Mouse (Mus musculus) intestine, embryonic 14.5 days (tissue): ENCODE results near the gene Rpl12. TPM values are rescaled to one million over a fixed set of nuclear protein-coding genes. Genes with fewer than 3 reads are reported as not detected.

Source experiments
- ATAC-seq: fragments of 200-750 bp; cut with Nextera tagmentation; replicated peaks from 2 replicates; pipeline ENCODE4 v1.8.0; 2017; ENCODE audit warnings: low read depth, moderate number of reproducible peaks, moderate TSS enrichment, moderate library complexity; ENCODE audit not compliant: low FRiP score, low TSS enrichment
- DNase-seq: peaks from one replicate; pipeline ENCODE4 v3.0.0-alpha.2; 2018; ENCODE audit warnings: low spot score
- H3K27ac ChIP-seq: fragments of 300-500 bp; sonication (generic); 2 replicates; pipeline ENCODE4 v1.5.1; 2014; ENCODE audit warnings: low read depth, mild to moderate bottlenecking, control low read depth
- H3K27me3 ChIP-seq: fragments of 300-500 bp; sonication (generic); replicated peaks from 2 replicates; pipeline ENCODE4 v1.6.1; 2014; ENCODE audit warnings: low read length, control low read depth; ENCODE audit not compliant: control insufficient read depth, insufficient read depth
- H3K36me3 ChIP-seq: fragments of 300-500 bp; sonication (generic); 2 replicates; pipeline ENCODE4 v1.6.1; 2014; ENCODE audit warnings: low read length, control low read depth; ENCODE audit not compliant: control insufficient read depth, insufficient read depth
- H3K4me1 ChIP-seq: fragments of 300-500 bp; sonication (generic); replicated peaks from 2 replicates; pipeline ENCODE4 v1.6.1; 2014; ENCODE audit warnings: low read length, control low read depth, mixed read lengths; ENCODE audit not compliant: control insufficient read depth, insufficient read depth
- H3K4me2 ChIP-seq: fragments of 300-500 bp; sonication (generic); 2 replicates; pipeline ENCODE4 v1.6.1; 2014; ENCODE audit warnings: low read length
- H3K4me3 ChIP-seq: fragments of 300-500 bp; sonication (generic); 2 replicates; pipeline ENCODE4 v1.5.1; 2014; ENCODE audit warnings: low read depth, low read length, control low read depth, mixed read lengths
- H3K9ac ChIP-seq: fragments of 300-500 bp; sonication (generic); 2 replicates; pipeline ENCODE4 v1.6.1; 2014; ENCODE audit warnings: mild to moderate bottlenecking, low read length
- H3K9me3 ChIP-seq: fragments of 300-500 bp; sonication (generic); 2 replicates; pipeline ENCODE4 v1.6.1; 2016; ENCODE audit warnings: low read length, control low read depth; ENCODE audit not compliant: control insufficient read depth
- WGBS: fragments of 180-500 bp; shearing (Covaris S2); extraction: QIAGEN DNeasy Blood & Tissue Kit; methylation state at CpG from one replicate; pipeline ENCODE4 v1.1.7; 2014; 5-methylcytosine and 5-hydroxymethylcytosine counted together
- polyA plus RNA-seq: library from polyadenylated mRNA; unstranded; fragments of >200 nt; fragmentation: Nextera tagmentation; extraction: Ambion mirVana; gene quantifications from 2 replicates; pipeline ENCODE4 v1.2.1, GENCODE M21; 2014

The Rpl12 gene
- polyA plus RNA-seq, 1 experiment from 2014 or later: 272 TPM

DNA sequence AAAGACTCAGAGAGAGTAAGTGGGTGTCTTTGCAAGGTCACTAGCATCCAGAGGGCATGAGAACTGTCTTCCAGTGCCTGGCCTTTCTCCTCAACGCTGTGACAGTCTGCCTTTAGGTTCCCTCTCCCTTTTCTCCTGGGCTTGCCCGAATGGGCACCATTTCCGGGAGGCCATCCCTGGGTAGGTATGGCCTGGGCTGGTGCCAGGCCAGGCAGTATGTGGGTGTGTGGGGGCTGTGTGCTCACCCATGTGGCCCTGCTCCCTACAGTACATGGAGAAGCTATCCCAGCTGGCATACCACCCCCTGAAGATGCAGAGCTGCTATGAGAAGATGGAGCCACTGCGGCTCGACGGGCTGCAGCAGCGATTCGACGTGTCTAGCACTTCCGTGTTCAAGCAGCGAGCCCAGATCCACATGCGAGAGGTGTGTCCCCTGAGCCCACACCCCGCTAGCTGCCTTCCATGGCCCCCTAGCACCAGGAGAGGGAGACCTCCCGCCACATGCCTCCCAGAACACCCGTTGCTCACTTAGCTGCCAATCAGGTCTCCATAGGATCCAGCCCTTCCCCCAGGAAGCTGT, 39.5 kb upstream of the Rpl12 start:
- H3K4me2 ChIP-seq: no peak overlapping the region
- H3K36me3 ChIP-seq: peaks cover 79% of the 10 kb centered on the region
- no peaks in the 10 kb centered on the region for H3K4me1 ChIP-seq
- DNase-seq (no peak), ATAC-seq (no peak)
- no peaks in the 10 kb centered on the region for H3K9me3 ChIP-seq
- H3K9ac ChIP-seq: no peak overlapping the region
- no peak overlapping the region for H3K4me3 ChIP-seq
- no peaks in the 10 kb centered on the region for H3K27me3 ChIP-seq
- H3K27ac ChIP-seq: no peak overlapping the region
- WGBS: 90% methylated on average over 15 of the region's 15 CpGs

DNA sequence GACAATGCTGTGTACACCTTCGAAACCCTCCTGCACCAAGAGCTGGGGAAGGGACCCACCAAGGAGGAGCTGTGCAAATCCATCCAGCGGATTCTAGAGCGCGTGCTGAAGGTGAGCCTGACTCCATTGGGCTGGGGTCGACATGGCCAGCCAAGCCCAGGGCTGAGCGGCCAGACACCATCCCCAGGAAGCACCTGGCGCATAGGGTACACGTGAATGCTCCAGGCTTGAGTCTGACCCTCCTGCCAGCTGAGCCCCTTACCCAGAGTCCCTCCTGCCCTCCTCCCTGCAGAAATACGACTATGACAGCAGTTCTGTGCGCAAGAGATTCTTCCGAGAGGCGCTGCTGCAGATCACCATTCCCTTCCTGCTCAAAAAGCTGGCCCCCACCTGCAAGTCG, 38.8 kb upstream of the Rpl12 start:
- Histone ChIP-seq H3K27me3 (no peaks in the 10 kb centered on the region), H3K9me3 (no peaks in the 10 kb centered on the region), H3K36me3 (peaks cover 84% of the 10 kb centered on the region), H3K9ac (no peak overlapping the region), H3K4me1 (no peaks in the 10 kb centered on the region), H3K4me3 (no peak overlapping the region), H3K27ac (no peak overlapping the region), H3K4me2 (no peak overlapping the region)
- ATAC-seq (no peak), DNase-seq (no peak)
- WGBS: 87% methylated on average over 13 of the region's 13 CpGs

- Histone ChIP-seq H3K27ac (no peak overlapping the region), H3K9ac (no peak overlapping the region), H3K9me3 (no peaks in the 10 kb centered on the region), H3K27me3 (no peaks in the 10 kb centered on the region), H3K4me3 (no peak overlapping the region), H3K4me2 (no peak overlapping the region), H3K4me1 (no peaks in the 10 kb centered on the region), H3K36me3 (peaks cover 74% of the 10 kb centered on the region)
- no peak for DNase-seq
- no peak for ATAC-seq
- WGBS: 93% methylated on average over 24 of the region's 24 CpGs
Measured at GRCm38 (mm10) chr2:32923551-32924250, 37.7 kb upstream of the Rpl12 start.

DNA sequence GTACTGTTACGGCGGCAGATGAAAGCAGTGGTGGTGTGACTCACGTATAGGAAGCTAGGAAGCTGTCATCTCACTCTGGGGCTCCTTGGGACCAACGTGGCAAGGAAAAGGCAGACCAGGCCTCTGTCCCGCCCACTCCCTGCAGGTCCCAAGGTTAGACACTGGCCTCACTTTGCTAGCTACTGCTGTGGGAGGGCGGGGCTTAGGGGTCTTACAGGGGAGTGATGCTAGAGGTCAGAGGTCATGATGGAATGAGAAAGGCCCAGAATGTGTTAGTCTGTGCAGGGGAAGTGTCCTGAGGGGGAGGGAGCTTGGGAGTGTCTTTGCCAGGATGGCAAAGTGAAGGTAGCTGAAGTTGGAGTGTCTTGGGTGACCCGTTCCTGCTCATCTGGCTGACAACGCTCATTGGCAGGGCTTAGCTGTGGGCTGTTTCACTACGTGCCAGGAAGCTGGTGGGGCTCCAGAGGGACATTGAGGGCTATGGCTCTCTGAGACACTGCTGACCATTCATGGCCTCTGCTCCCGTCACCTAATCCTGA, 37.0 kb upstream of the Rpl12 start:
- no peak overlapping the region for H3K4me3 ChIP-seq
- no peak overlapping the region for H3K9ac ChIP-seq
- ATAC-seq (no peak), DNase-seq (no peak)
- WGBS: 79% methylated on average over 10 of the region's 10 CpGs
- H3K36me3 ChIP-seq: peaks cover 67% of the 10 kb centered on the region
- H3K27me3 ChIP-seq: no peaks in the 10 kb centered on the region
- no peak overlapping the region for H3K27ac ChIP-seq
- H3K4me1 ChIP-seq: no peaks in the 10 kb centered on the region
- H3K9me3 ChIP-seq: no peaks in the 10 kb centered on the region
- H3K4me2 ChIP-seq: no peak overlapping the region

GRCm38 (mm10) chr2:32926330-32927075, 34.9 kb upstream of the Rpl12 start:
- Histone ChIP-seq H3K27me3 (no peaks in the 10 kb centered on the region), H3K27ac (no peak overlapping the region), H3K36me3 (peaks cover 46% of the 10 kb centered on the region), H3K4me3 (no peak overlapping the region), H3K4me1 (no peaks in the 10 kb centered on the region), H3K4me2 (no peak overlapping the region), H3K9ac (no peak overlapping the region), H3K9me3 (no peaks in the 10 kb centered on the region)
- WGBS: 88% methylated on average over 12 of the region's 12 CpGs
- DNase-seq (no peak), ATAC-seq (no peak)

DNA sequence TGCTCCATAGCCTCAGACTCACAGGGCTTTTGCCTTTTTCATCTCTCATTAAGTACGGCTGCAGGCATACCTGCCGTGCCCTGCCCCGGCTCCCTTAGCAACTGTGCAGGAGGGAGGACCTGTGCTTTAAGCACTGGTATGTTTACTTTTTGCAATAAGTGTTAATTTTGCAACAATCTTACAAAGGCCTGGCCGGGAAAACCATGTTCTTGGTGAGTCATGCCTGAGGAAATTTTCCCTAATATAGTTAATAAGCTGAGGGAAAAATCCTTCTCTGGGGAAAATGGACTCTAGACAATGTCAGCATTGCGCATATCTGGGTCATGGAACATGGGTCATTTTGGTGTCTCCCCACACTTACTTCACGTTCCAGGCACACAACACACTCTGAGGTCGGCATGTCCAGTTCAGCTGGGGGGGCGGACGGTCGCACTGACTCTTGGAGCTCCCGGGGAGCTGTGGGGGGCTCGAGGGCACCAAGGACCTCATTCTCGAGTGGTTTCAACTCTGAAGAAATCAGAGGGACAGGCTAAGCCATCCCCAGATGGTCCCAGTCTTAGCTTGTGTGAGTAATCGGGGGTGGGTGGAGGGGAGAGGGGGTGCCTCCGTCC, 33.6 kb upstream of the Rpl12 start:
- ATAC-seq (peak; percentile 4; the same call in 1 of the 2 replicates), DNase-seq (no peak)
- Histone ChIP-seq H3K4me1 (no peaks in the 10 kb centered on the region), H3K4me2 (no peak overlapping the region), H3K9ac (no peak overlapping the region), H3K9me3 (no peaks in the 10 kb centered on the region), H3K27ac (no peak overlapping the region), H3K36me3 (peaks cover 34% of the 10 kb centered on the region), H3K27me3 (no peaks in the 10 kb centered on the region), H3K4me3 (no peak overlapping the region)
- 68% methylated on average over 15 of the region's 15 CpGs for WGBS

DNA sequence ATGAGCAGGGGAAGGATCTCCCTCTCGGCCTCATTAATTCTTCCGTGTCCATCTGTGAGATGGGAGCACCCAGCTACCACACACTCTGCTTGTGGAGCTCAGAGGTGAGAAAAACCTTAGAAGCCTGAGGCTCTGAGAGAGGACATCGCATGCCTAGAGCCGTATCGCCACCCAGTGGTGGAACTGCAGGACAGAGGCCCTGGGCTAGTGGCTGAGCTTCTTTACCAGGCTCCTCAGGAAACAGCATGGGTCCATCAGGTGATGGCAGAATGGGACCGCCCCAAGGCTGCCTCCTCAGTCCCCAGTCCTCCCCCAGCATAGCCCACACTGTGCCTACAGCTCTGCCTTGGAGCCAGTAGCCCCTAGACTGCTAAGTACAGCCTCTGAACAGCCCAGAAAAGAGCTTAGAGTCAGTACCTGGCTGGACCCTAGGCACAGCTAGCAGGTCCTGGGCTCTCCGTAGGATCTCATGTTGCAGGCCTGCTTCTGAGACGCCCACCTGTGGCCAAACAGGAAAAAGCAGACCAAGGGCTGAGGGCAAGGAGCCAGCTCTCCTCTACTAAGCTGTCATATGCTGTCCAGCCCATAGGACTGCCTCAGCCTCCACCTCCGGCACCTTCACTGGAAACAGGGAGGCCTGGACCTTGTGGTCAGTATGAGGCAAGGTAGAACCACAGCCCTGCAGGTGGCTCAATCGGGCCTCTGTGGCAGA, 33.0 kb upstream of the Rpl12 start:
- DNase-seq (peak; percentile 82), ATAC-seq (peak; percentile 70)
- H3K4me1 ChIP-seq: no peaks in the 10 kb centered on the region
- 28% methylated on average over 10 of the region's 10 CpGs for WGBS
- no peak overlapping the region for H3K27ac ChIP-seq
- no peaks in the 10 kb centered on the region for H3K9me3 ChIP-seq
- H3K9ac ChIP-seq: no peak overlapping the region
- peaks cover 29% of the 10 kb centered on the region for H3K36me3 ChIP-seq
- H3K27me3 ChIP-seq: no peaks in the 10 kb centered on the region
- H3K4me3 ChIP-seq: no peak overlapping the region
- H3K4me2 ChIP-seq: no peak overlapping the region
